Mouse (Mus musculus) thymus, adult 2 months (tissue): ENCODE measurements around the gene Eif3b.

Source experiments
- CTCF ChIP-seq: fragments of 200-500 bp; IDR thresholded peaks from 2 replicates; pipeline ENCODE4 v1.5.1; 2012; ENCODE audit warnings: mild to moderate bottlenecking, control low read depth, low read length, moderate library complexity, borderline replicate concordance; ENCODE audit not compliant: control insufficient read depth, poor library complexity, insufficient read depth; ENCODE audit errors: extremely low read depth
- POLR2A ChIP-seq: fragments of 200-500 bp; IDR thresholded peaks from 2 replicates; pipeline ENCODE4 v1.6.1; 2012; ENCODE audit warnings: mild to moderate bottlenecking, low read length, control low read depth, moderate library complexity; ENCODE audit not compliant: control insufficient read depth, poor library complexity, insufficient read depth; ENCODE audit errors: extremely low read depth

GRCm38 (mm10) chr5:140378121-140378853 is 40.8 kb upstream of the Eif3b start:
- TF ChIP-seq CTCF (no peak), POLR2A (no peak)
